Mouse (Mus musculus) v-Abl transformed pro-B cells (cell line): Measurements from ENCODE around the gene Chkb.

ENCODE experiments used
- in situ Hi-C, 2 experiments: fragments of 400-800 bp; cut with MboI; formaldehyde crosslinking; loops; one replicate each; pipeline ENCODE4 v1.15.1; 2025; ENCODE audit not compliant: unreplicated experiment in 2 of 2

The Chkb gene

DNA sequence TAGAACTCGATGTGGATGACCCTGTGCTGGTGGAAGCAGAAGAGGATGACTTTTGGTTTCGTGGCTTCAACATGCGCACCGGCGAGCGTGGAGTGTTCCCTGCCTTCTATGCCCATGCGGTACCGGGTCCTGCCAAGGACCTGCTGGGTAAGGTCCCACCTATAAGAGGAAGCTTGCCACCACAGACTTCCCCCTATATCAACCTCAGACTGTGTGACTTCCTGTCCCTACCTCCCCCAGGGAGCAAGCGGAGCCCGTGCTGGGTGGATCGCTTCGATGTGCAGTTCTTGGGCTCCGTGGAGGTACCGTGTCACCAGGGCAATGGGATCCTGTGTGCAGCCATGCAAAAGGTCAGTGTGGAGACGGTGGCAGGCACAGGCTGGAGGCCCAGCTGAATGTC, 29.2 kb upstream of the Chkb start:
- in situ Hi-C loops = no loop called here

DNA sequence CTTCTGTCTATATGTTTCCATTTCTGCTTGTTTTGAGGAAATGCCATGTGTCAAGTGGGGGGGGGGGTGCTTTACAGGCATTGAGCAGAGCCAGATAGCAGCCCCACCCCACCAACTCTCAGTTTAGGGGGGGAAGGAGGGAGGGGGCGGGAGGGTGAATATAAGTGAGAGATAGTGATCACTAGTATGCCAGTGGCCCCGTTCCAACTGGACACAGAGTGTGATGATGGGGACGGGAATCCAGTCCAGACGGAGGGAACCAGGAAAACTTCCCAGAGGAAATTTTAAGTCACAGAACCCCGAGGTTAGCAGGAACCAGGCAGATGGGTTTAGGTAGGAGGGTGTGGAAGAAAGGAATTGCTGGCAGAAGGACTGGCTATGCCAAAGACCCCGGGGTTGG, 25.9 kb upstream of the Chkb start:
- in situ Hi-C loops = no loop called here

DNA sequence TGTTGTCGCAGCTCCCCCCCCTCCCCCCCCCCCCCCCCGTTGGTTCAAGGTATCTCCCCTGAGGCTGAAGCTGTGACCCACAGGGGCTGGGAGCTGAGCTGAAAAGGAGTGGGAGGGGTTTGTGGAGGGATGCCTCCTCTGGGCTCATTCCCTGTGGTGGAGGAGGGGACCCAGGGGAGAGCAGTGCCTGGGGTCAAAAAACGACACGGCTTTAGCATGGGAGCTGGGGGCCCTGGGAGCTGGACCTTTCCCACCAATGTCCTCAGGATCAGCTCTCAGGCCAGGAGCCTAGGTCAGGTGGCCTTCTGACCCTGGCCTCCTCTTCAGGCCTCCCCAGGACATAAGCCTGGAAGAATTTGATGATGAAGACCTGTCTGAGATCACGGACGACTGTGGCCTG, 25.1 kb upstream of the Chkb start:
- in situ Hi-C loops = no loop called here

DNA sequence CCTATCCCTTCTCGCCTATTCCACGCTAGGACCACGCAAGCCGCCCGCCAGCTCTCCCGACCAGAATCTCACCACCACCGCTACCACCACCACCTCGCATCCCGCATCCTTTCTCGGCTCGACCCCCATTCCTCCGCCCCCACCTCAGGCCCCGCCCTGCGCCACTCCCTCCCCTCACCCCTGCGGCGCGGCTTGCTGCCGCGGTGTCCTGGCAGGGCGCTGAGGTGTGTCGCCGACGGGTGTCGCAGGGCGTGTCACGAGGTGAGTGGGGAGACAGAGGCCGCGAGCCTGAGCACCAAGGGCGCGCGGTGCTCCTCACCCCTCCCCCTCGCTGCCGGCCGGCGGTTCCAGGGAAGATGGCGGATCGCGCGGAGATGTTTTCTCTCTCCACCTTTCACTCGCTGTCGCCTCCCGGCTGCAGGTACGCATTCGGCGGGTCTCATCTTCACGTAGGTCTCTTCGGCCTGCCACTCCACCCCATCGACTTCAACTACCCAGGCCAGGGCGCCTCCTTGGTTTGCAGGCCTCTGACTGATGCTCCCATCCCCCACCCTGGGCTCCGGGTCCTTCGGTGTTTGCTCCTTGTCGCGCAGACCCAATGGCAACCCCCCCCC, 24.3 kb upstream of the Chkb start, which contains the start of gene Mapk8ip2:
Gene Mapk8ip2 (plus strand): TSS at position 49 of the 614 bp plus-strand sequence.
- in situ Hi-C loops = no loop called here

DNA sequence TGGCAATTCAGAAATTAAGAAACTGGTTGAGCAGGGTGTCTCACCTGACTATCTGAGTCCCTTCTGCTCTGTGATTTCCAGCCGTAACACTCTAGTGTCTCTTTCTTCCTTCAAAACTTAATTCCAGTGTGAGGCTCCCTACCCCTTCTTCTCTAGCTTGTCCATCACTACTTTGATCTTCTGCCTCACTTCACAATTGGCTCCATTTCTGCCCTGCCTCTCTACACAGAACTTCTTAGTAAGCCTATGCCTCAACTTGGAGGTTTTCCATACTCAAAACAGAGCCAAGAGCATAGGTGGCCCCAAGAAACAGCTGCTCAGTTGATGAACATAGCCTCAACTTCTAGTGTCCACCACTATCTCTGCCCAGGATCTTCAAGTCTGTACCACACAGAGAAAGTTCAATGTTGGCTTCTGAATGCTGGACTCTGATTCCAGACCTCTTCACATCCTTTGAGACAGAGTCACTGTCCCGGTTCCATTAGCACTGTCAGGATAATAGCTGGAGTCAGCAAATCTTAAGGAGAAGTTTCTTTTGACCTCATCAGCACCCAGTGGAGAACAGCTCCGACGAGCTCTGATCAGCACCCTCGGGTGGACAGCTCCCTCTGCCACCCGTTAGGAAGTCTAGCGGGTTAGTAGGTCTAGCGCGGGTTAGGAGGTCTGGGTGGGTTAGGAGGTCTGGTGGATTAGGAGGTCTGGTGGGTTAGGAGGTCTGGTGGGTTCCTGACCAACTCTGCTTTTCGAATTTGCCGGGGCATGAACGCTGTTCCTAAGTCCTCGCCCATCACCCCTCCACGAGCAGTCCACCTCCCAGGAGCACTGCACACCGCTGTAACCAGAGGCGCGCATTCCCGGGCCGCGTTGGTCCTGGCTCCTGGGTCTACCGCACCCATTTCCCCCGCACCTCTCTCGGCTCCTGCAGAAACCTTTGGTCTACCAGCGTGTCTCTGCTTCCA, 23.5 kb upstream of the Chkb start:
- in situ Hi-C loops = no loop called here

DNA sequence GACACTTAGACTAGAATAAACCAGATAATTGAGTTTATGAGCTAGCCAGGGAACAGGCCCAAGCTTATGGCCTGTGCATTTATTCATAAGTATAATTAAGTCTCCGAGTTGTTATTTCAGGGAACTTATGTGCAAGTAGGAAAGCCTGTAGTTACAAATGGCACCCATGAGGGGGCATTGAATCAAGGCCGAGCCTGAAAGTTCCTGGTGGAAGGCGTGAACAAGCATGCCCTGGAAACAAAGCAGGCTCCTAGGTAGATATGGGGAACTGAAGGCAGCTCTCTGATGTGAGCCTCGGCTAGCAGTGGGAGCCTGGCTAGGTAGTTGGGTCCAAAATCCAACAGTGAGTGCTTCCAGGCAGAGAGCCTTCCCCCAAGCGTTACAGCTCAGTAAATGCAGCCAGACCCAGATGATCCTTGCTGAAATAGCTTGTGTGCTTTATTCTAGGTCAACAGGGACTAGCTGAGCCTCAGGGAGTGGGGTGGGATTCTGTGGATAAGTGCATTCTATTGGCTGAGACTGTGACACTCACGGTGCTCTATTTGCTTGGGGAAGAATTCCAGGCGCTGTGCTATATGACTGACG, 12.9 kb upstream of the Chkb start:
- in situ Hi-C loops = no loop called here

DNA sequence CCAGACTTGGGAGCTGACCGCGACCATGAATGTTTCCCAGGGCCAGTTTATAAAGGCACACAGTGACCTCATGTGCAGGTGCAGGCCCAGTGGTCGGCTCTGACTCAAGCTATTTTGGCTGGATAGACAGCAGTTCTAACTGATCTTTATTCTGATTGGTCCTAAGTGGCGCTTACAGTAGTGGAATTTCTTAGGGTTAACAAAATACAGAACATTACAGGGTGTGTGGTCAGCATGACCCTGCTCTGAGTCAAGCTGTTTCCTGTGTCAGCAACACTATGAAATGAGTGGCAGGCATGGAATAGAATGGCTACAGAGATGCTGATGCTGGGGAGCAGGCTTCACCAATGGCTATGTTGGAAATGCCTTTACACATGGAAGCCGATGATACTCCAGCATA, 6.2 kb upstream of the Chkb start:
- in situ Hi-C loops = loop anchor here in 1 of 2 experiments (10.0 kb wide), 1 partner anchor 611 kb away; no protein-coding TSS in a partner anchor

DNA sequence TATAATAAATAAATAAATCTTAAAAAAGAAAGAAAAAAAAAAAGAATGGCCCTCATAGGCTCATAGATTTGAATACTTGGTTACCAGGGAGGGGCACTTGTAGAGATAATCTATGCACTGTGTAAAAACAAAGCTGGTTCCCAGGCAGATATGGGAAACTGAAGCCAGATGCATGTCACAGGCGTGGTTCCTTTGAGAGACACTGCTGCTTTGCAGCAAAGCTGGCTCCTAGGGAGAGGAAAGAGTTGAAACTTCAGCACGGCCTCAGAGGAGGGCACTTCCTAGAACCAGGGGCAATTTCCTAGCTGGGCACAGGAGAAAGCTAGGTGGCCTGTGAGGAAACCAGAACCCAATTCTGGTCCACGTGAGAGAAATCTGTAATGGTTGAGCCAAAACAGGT, 4.4 kb upstream of the Chkb start:
- in situ Hi-C loops = loop anchor here in 1 of 2 experiments (10.0 kb wide), 1 partner anchor 609 kb away; no protein-coding TSS in a partner anchor

DNA sequence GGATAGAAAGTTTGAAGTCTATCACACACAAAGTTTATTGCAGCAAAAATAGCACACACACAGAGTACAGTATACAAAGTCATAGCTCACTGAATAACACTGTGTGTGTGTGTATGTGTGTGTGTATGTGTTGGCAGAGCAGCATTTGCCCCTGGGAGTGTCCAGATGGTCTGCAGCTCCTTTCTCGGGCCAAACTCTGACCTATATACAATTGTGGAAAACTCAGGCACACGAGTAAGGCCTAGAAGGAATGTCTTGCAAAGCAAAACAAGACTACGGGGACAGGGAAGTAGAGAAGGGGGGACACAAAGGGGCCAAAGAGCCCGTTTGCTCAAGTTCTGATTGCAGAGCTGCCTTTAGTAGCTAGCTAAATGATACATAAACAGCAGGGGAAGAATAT, 3.2 kb upstream of the Chkb start:
- in situ Hi-C loops = loop anchor here in 1 of 2 experiments (10.0 kb wide), 1 partner anchor 608 kb away; no protein-coding TSS in a partner anchor

DNA sequence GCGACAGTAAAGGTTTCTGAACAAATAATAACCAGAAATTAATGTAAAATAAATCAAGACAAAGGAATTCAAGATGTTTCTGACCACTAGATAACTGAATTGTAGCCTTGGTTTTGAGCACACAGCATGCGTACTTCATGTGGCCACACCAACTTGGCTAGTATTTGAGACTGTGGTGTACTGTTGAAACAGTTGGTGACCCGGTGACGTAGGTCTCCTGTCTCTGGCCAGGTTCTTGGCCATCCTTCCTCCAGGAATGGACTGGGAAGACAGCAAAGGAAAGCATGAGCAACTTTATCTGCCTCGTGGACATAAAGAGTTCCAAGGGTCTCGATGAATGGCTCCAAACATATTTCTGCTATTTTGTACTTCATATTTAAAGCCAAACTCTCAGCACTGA, 2.1 kb upstream of the Chkb start:
- in situ Hi-C loops = loop anchor here in 1 of 2 experiments (10.0 kb wide), 1 partner anchor 607 kb away; no protein-coding TSS in a partner anchor

DNA sequence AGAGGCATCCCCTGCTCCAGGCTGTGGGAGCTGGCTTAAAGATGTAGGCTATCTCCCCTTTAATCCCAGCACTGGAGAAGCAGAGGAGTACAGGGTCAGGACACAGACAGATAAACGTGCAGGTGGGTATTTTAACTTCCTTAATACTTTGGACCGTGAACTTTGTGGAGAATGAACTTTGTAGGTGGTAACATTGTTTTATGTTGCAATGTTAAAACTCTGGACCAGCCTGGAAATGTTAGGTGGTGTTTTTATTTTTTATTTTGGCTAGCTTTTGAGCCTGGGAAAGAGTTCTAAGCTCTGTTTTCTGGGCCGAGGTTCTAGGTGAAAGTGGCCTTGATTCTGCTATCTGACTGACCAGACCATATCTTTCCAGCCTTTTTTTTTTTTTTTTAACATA, 1.6 kb upstream of the Chkb start:
- in situ Hi-C loops = loop anchor here in 1 of 2 experiments (10.0 kb wide), 1 partner anchor 606 kb away; no protein-coding TSS in a partner anchor

DNA sequence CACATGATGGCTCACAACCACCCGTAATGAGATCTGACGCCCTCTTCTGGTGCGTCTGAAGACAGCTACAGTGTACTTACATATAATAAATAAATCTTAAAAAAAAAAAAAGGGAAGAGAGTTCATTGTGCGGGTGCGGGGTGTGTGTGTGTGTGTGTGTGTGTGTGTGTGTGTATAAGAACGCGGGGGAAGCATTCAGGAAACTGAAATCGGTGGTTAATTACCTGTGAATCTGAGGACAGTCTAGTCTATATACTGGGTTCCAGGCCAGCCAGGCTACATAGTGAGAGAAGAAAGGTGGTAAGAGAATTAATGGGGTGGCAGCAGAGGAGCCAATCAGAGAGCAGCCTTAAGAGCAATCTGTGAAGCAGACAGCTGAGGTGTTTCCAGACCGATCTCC, 1.1 kb upstream of the Chkb start:
- in situ Hi-C loops = loop anchor here in 1 of 2 experiments (10.0 kb wide), 1 partner anchor 606 kb away; no protein-coding TSS in a partner anchor

DNA sequence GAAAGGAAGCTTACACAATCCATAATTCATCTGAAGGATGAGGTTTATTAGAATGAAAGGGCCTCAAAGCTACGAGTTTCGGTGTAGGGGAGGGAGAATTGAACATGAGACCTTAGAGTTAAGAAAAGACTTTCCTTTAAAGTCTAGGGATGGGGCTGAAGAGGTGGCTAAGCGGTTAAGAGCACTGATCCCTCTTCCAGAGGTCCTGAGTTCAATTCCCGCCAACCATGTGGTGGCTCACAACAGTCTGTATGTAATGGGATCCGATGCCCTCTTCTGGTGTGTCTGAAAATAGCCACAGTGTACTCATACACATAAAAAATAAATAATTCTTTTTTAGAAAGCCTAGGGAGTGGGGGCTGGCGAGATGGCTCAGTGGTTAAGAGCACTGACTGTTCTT, 633 bp upstream of the Chkb start:
- in situ Hi-C loops = loop anchor here in 1 of 2 experiments (10.0 kb wide), 1 partner anchor 606 kb away; no protein-coding TSS in a partner anchor

DNA sequence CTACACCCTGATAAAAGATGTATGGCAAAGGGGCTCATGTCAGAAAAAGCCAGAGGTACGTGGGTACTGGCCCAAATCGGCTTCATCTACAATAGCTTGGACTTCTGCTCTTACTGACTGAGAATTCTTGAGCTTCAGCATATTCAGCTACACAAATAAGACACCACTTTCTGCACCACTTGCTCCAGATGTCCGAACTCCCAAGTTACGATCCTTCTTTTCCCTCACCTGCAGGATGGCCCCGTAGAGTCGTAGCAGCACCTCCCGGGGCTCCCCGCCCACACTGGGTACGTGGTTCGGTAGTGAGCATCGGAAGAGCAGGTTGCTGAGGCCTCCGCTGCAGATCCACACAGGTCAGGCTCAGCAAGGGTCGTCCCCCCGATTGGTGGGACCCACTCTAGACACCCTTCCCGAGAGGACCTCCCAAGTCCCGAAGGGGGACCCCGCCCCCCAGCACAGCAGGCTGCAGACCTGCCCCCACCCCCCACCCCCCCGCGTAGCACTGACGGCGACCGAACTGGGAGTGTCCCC, 822 bp downstream of the Chkb start:
- in situ Hi-C loops = loop anchor here in 1 of 2 experiments (5.0 kb wide), 1 partner anchor 57 kb away; the partner anchor contains the start of gene Sco2

DNA sequence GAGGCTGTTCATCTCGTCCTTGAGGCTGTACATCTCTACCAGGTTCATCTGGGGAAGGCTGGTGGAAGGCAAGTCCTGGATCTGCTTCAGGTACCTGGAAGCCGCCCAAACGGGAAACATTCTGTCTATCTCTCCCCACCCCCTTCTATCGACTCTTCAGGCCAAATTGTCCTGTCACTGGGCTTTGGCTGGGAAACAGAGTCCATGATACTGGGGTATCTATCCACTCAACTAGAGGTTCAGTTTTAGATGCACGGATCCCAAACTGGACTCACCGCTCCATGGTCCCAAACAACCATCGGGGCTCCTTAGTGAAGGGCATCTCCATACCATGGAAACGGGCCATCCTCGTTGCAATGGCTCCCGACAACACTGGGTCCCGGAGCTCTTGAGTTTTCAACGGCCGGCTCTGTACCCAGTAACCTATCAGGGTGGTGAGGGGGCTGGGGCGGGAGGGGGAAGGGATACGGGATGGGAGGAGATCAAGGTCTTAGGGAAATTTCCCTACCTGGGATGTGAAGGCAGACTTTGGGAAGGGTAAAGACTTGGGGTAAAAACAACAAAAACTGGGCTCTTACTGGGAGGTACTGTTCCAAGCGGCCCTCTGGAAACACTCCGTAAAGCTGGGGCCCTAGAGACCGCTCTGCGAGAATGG, 1.4 kb downstream of the Chkb start:
- in situ Hi-C loops = loop anchor here in 1 of 2 experiments (5.0 kb wide), 1 partner anchor 56 kb away; the partner anchor contains the start of gene Sco2

DNA sequence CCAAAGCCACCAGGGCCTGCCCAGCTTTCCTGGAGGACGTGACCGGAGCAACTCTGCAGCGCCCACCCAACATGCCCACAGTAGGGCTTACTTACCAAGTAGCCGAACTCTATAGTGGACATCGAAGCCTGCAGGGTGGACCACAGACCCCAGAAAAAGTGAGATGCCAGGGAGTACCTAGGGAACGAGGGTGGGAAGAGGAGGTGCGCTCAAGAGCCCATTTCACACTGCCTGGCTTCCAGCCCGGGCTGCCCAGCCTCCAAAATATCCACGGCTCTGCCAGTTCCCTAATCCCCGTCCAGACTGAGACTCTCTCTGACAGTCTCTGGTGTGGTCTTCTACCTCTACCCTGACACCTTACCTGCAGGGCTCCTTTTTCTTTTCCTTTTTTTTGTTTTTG, 3.0 kb downstream of the Chkb start:
- in situ Hi-C loops = loop anchor here in 1 of 2 experiments (5.0 kb wide), 1 partner anchor 54 kb away; the partner anchor contains the start of gene Sco2

DNA sequence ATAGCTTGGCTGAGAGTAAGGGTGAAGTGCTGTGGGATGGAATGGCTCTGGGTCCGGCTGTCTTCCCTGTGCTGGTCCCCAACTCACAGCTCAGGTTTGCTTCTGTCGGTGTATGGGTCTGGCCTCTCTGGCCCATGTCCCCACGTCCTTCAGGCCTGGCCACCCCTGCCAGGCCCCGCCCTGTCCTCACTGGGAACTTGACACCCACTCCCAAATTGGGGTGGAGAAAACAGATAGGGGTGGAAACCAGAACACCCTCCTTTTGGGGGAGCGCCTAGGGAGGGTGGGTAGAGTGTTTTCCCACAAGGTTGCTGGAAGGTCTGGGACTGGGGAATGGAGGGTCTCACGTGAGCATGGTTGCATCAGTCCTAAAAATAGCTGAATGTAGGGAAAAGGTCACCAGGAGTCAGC, 4.0 kb downstream of the Chkb start, which contains the start of gene Cpt1b:
Gene Cpt1b (minus strand): TSS at position 153 of the 411 bp plus-strand sequence.
- in situ Hi-C loops = loop anchor here in 1 of 2 experiments (5.0 kb wide), 1 partner anchor 53 kb away; the partner anchor contains the start of gene Sco2

DNA sequence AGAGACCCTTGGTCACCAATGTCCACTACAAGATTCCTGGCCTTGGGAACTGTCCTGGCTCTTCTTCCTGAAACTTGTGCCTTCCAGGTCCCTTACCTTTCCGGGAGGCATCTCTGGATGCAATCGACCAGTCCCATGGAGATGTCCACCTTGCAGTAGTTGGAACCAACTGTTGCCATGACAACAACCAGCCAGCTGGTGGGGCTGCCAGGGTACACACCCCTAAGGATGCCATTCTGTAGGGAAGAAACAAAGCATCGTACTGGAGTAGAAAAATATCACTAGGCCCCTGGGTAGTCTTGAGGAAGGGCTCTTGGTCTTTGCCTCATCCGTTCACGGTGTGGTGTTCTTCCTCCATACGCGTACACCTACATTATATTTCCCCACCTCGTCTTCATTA, 5.1 kb downstream of the Chkb start:
- in situ Hi-C loops = loop anchor here in 1 of 2 experiments (5.0 kb wide), 1 partner anchor 52 kb away; the partner anchor contains the start of gene Sco2

DNA sequence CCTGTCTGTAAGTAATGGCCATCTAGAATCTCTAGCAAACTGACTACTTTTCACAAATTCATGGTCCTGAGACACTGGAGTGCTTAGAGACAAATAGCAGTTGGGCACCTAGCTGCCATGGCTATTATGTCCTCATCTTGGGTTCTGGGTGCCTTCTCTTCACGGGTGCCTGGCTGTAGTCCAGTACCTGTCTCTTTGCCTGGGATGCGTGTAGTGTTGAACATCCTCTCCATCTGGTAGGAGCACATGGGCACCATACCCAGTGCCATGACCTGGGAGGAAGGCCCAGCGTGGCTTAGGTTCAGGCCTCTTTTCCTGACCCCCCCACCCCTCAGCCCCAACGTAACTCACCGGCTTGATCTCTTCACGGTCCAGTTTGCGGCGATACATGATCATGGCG, 7.8 kb downstream of the Chkb start:
- in situ Hi-C loops = no loop called here

DNA sequence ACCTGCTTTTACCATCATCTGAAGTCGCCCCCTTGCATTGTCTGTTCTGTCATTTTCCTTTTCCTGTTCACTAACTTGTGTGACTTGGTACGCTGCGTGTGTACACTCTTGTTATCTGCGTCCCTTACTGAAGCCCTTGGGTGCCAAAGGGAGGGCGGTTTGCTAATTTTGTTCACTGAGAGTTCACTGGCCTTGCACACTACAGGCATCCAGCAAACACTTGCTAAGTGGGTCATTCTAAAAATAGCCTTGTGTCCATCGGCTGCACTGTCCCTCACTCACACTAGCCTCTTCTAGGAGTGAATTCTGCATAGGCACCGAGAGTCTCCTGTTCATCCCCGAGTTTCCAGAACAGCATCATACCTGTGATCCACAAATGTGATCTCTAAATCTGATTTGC, 14.4 kb downstream of the Chkb start:
- in situ Hi-C loops = no loop called here
